Mouse (Mus musculus): ENCODE data around the gene Hist1h2ab. TPM values are rescaled to one million over a fixed set of nuclear protein-coding genes. Genes with fewer than 3 reads are reported as not detected.

The Hist1h2ab gene
- 30.2 TPM for total RNA-seq (2023)

DNA sequence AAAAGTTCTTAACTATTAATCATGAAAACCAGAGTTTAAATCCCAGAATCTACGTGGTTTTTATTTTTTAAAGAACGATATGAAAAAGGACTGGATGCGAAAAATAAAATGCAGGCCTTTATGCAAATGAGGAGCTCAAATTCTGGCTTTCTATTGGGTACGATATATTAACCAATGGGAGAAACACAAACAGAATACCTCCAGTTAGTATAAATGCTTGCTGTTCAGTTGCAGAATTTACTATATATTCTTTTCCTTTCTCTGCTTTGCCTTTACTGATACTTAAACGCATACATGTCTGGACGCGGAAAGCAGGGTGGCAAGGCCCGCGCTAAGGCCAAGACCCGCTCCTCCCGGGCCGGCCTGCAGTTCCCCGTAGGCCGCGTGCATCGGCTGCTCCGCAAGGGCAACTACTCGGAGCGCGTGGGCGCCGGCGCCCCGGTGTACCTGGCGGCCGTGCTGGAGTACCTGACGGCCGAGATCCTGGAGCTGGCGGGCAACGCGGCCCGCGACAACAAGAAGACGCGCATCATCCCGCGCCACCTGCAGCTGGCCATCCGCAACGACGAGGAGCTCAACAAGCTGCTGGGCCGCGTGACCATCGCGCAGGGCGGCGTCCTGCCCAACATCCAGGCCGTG is at the start of gene Hist1h2ab:
Gene Hist1h2ab, plus strand, starts transcription at position 288 of the 639 bp plus-strand sequence.

DNA sequence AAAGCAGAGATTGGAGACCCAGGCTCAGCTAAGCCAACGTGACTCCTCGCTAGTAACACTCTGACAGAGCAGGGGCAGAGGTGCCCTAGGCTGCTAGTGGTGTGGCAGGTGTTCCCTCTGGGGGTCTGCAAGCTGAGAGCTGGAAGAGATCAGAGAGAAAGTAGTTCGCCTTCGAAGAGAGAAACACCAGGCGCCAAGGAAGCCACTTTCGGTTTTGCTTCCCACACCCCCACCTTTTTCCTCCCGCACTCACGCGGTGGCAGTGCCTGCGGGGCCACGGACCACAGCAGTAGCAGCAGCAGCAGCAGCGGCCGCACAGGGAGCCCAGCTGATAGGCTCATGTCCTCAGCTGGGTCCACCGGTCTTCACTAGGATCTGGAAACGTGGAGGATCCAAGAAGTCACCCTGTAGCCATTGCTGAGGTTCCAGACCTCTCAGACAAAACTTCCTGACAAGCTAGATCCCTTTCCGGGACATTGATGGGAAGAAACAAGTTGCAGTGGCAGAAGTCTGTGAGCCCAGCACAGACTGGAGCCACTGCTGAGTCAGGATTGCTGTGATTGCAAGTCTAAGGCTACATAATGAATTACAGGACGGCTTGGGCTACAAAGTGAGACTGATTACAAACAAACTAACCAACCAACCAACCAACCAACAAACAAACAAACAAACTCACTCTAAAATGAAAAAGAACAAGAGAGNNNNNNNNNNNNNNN is 40.4 kb upstream of the Hist1h2ab start, which contains the start of gene Hfe:
Gene Hfe, minus strand, starts transcription at position 481 of the 716 bp plus-strand sequence.

DNA sequence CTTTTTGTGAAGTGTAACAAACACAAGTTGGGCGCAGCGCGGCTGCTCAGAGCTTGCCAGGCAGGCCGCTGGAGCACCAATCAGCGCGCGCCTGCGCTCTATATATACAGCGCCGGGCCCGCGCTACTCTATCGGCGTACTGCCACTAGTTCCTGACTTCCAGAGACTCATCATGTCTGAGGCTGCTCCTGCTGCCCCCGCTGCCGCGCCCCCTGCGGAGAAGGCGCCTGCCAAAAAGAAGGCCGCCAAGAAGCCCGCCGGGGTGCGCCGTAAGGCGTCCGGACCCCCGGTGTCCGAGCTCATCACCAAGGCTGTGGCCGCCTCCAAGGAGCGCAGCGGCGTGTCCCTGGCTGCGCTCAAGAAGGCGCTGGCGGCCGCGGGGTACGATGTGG is 12.3 kb upstream of the Hist1h2ab start, which contains the start of gene Hist1h1c:
Gene Hist1h1c, plus strand, starts transcription at position 132 of the 392 bp plus-strand sequence.

DNA sequence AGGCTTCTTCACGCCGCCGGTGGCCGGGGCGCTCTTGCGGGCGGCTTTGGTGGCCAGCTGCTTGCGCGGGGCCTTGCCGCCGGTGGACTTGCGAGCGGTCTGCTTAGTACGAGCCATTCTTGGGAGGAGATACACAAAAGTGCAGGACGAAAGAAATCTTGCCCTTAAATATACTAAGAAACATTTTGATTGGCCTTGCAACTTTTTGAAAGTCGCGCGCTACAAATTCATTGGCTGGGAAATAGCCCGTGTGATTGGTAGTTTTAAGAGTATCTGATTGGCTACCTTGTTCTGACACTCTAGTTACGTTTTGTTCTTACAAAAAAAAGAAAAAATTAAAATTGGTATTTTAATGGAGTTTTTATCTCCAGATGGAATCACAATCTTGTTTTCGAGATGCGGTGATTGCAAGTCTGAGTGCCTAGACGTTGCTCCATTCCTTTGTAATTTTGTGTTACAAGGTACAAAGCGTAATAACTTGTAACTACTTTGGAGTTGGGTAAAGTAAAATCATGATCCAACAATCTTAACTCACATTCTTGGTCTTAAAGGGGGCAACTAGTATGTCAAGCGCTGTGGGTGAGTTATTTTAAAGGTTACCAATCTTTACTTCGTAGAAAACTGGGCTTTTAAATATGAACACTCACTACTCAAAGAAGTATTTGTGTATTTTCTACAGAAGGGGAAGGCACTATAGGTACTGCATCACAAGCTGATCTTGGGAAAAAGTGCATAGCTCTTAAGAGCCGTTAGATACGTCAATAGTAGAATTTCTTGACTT is 5.4 kb upstream of the Hist1h2ab start, which contains the start of gene Hist1h3c:
Gene Hist1h3c, minus strand, starts transcription at position 222 of the 781 bp plus-strand sequence.

DNA sequence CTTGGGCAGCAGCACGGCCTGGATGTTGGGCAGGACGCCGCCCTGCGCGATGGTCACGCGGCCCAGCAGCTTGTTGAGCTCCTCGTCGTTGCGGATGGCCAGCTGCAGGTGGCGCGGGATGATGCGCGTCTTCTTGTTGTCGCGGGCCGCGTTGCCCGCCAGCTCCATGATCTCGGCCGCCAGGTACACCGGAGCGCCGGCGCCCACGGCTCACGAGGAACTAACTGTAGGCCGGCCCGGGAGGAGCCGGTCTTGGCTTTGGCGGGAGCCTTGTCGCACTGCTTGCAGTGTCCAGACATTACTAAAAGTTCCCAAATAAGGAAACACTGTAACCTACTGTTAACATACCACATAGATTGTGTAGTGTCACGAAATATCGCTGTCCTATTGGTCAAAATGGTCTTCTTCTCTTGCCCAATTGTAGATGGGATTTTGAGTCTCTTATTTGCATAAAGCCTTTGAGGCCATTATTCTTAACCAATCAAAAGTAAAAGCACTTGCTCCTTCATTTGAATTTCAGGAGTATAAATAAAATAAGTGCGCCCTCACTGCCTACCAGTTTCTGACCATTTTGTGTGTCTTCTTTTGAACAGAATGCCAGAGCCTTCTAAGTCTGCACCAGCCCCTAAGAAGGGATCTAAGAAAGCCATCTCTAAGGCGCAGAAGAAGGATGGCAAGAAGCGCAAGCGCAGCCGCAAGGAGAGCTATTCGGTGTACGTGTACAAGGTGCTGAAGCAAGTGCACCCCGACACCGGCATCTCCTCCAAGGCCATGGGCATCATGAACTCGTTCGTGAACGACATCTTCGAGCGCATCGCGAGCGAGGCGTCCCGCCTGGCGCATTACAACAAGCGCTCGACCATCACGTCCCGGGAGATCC is 4.5 kb upstream of the Hist1h2ab start, which contains the start of gene Hist1h2bb:
Gene Hist1h2bb, plus strand, starts transcription at position 534 of the 880 bp plus-strand sequence.

DNA sequence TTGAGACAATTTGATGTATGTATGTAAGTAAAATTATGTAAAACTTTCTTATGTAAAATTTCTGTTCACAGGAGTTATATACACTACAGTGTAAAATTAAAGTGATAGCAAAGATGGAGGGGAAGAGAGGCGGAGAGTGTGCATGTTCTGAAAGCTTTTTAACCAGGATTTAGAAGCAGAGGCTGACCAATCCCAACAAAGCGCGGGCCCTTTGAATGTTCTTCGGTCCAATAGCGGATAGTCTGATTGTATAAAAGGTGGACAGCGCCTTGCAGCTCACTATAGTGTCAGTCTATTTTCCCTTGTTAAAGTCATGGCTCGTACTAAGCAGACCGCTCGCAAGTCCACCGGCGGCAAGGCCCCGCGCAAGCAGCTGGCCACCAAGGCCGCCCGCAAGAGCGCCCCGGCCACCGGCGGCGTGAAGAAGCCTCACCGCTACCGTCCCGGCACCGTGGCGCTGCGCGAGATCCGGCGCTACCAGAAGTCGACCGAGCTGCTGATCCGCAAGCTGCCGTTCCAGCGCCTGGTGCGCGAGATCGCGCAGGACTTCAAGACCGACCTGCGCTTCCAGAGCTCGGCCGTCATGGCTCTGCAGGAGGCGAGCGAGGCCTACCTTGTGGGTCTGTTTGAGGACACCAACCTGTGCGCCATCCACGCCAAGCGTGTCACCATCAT is 1.3 kb downstream of the Hist1h2ab start, which contains the start of gene Hist1h3b:
Gene Hist1h3b, plus strand, starts transcription at position 201 of the 675 bp plus-strand sequence.

DNA sequence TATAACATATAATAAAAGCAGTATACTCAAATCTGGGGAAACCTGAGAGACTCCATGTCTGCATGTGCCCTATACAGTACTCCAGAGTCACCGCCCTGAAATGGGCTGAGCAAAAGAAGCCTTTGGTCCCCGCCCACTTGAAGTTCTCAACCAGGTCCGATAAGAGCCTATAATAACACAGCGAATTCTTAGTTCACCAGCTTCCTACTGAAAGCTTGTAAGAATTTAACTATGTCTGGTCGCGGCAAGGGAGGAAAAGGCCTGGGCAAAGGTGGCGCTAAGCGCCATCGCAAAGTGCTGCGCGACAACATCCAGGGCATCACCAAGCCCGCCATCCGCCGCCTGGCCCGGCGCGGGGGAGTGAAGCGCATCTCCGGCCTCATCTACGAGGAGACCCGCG is 5.9 kb downstream of the Hist1h2ab start, which contains the start of gene Hist1h4b:
Gene Hist1h4b, plus strand, starts transcription at position 224 of the 400 bp plus-strand sequence.

DNA sequence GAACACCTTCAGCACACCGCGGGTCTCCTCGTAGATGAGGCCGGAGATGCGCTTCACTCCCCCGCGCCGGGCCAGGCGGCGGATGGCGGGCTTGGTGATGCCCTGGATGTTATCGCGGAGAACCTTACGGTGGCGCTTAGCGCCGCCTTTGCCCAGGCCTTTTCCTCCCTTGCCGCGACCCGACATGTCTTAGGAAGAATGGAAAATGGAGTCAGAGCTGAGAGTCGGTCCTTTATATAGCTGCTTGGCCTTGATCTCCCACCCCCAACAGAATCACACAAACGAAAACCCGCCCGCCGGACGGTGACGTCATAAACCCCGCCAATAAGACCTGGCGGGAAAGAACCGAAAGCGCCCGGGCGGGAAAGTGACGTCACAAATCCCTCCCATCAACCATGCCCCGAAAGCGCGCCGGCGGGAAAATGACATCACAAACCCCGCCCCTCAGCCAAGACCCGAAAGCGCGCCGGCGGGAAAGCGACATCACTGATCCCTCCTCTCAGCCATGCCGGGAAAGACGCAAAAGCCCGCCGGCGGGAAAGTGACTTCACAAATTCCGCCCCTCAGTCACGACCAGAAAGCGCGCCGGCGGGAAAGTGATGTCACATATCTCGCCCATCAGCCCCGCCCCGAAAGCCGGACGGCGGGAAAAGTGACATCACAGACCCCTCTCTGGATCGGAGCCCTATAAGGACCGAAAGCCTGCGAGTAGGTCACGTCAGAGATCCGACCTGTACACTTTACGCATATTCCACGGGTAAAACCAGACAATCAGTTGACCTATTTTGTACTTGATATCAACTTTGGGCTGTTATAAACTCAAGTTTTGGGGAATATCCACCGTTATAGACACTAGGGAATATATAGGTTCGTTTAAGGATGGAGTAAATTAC is 10.3 kb downstream of the Hist1h2ab start, which contains the start of gene Hist1h4a:
Gene Hist1h4a, minus strand, starts transcription at position 259 of the 893 bp plus-strand sequence.

DNA sequence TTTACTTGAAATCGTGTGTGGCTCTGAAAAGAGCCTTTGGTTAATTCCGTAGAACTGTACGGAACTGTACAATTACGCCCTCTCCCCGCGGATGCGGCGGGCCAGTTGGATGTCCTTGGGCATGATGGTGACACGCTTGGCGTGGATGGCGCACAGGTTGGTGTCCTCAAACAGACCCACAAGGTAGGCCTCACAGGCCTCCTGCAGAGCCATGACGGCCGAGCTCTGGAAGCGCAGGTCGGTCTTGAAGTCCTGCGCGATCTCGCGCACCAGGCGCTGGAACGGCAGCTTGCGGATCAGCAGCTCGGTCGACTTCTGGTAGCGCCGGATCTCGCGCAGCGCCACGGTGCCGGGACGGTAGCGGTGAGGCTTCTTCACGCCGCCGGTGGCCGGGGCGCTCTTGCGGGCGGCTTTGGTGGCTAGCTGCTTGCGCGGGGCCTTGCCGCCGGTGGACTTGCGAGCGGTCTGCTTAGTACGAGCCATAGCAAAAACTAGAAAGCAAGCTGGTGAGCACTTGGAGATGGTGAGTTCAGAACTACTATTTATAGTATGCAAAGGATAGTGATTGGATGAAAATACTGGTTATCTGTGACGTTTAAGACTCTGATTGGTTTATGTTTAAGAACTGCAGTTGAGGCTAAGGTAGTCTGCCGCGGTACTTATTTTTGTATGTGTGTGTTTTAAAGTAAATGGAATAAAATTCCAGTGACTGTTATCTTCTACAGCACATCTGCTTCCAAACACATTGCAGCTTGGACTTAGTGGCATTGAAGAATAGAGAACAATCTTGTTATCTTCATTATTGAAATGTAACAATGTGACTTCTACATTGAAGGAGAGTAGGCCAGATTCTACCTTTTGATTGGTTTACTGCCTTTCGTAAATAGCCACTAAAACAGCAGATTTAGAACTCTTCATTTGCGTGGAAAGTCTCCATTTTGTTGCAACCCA is 11.2 kb downstream of the Hist1h2ab start, which contains the start of gene Hist1h3a:
Gene Hist1h3a, minus strand, starts transcription at position 516 of the 951 bp plus-strand sequence.

DNA sequence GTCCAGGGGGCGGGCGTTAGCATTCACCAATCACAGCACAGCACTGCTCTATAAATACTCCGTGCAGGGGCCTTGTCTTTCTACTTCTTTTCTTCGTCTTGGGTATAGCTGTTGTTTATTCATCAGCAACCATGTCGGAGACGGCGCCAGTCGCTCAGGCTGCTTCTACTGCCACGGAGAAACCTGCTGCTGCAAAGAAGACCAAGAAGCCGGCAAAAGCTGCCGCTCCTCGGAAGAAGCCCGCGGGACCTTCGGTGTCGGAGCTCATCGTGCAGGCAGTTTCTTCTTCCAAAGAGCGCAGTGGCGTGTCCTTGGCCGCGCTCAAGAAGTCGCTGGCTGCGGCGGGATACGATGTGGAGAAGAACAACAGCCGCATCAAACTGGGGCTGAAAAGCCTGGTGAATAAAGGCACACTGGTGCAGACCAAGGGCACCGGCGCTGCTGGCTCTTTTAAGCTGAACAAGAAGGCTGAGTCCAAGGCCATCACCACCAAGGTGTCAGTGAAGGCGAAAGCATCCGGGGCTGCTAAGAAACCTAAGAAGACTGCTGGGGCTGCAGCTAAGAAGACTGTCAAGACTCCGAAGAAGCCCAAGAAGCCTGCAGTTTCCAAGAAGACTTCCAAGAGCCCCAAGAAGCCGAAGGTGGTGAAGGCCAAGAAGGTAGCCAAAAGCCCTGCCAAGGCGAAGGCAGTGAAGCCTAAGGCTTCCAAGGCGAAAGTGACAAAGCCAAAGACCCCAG is 12.8 kb downstream of the Hist1h2ab start, which contains the start of gene Hist1h1a:
Gene Hist1h1a, plus strand, starts transcription at position 81 of the 738 bp plus-strand sequence.

DNA sequence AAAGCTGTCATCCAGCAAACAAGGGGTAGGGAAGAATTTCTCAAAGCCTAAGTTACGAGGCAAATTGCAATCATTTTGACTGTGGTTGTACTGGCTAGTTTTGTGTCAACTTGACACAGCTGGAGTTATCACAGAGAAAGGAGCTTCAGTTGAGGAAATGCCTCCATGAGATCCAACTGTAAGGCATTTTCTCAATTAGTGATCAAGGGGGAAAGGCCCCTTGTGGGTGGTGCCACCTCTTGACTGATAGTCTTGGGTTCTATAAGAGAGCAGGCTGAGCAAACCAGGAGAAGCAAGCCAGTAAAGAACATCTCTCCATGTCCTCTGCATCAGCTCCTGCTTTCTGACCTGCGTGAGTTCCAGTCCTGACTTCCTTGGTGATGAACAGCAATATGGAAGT is 18.7 kb downstream of the Hist1h2ab start, which contains the start of gene Trim38:
Gene Trim38, plus strand, starts transcription at position 301 of the 400 bp plus-strand sequence.

Other genes starting within 250 kb of the Hist1h2ab start
- 147 TPM for gene Hist1h4h, start 220.1 kb upstream of the Hist1h2ab start, total RNA-seq (2023)
- gene Hist1h2af, start 217.2 kb upstream of the Hist1h2ab start, total RNA-seq (2023) = 24.7 TPM
- 2.3 TPM for gene Hist1h3g, start 215.7 kb upstream of the Hist1h2ab start, total RNA-seq (2023)
- gene Hist1h2bh, start 207.7 kb upstream of the Hist1h2ab start, total RNA-seq (2023) = 5.5 TPM
- gene Hist1h3f, start 207.1 kb upstream of the Hist1h2ab start, total RNA-seq (2023) = 48.1 TPM
- 42.3 TPM for gene Hist1h4f, start 199.5 kb upstream of the Hist1h2ab start, total RNA-seq (2023)
- gene Hist1h1d, start 197.9 kb upstream of the Hist1h2ab start, total RNA-seq (2023) = 5.2 TPM
- gene Hist1h3e, start 188.8 kb upstream of the Hist1h2ab start, total RNA-seq (2023) = 91.9 TPM
- 7.8 TPM for gene Hist1h2ae, start 179.9 kb upstream of the Hist1h2ab start, total RNA-seq (2023)
- 110 TPM for gene Hist1h2bg, start 179.7 kb upstream of the Hist1h2ab start, total RNA-seq (2023)
- gene Hist1h2bf, start 176.9 kb upstream of the Hist1h2ab start, total RNA-seq (2023) = 40.8 TPM
- 3.8 TPM for gene Hist1h2ad, start 176.7 kb upstream of the Hist1h2ab start, total RNA-seq (2023)
- 3.4 TPM for gene Hist1h3d, start 175.4 kb upstream of the Hist1h2ab start, total RNA-seq (2023)
- gene Hist1h4d, start 169.5 kb upstream of the Hist1h2ab start, total RNA-seq (2023) = 86.8 TPM
- gene Hist1h2be, start 130.0 kb upstream of the Hist1h2ab start, total RNA-seq (2023) = 8.4 TPM
- 82.2 TPM for gene Hist1h1e, start 128.6 kb upstream of the Hist1h2ab start, total RNA-seq (2023)
- 3.4 TPM for gene Hist1h2ac, start 67.2 kb upstream of the Hist1h2ab start, total RNA-seq (2023)
- gene Hist1h2bc, start 66.9 kb upstream of the Hist1h2ab start, total RNA-seq (2023) = 5.1 TPM
- not detected for gene Hist1h1t, start 55.3 kb upstream of the Hist1h2ab start, total RNA-seq (2023)
- gene Hist1h4c, start 52.7 kb upstream of the Hist1h2ab start, total RNA-seq (2023) = 75.4 TPM
- 1.5 TPM for gene Hfe, start 40.3 kb upstream of the Hist1h2ab start, total RNA-seq (2023)
- gene Hist1h1c, start 12.3 kb upstream of the Hist1h2ab start, total RNA-seq (2023) = 504 TPM
- gene Hist1h3c, start 5.5 kb upstream of the Hist1h2ab start, total RNA-seq (2023) = 5.8 TPM
- gene Hist1h2bb, start 4.4 kb upstream of the Hist1h2ab start, total RNA-seq (2023) = 23.9 TPM
- gene Hist1h3b, start 1.1 kb downstream of the Hist1h2ab start, total RNA-seq (2023) = 33.8 TPM
- 27.7 TPM for gene Hist1h4b, start 5.9 kb downstream of the Hist1h2ab start, total RNA-seq (2023)
- gene Hist1h4a, start 10.1 kb downstream of the Hist1h2ab start, total RNA-seq (2023) = 63.7 TPM
- gene Hist1h3a, start 11.3 kb downstream of the Hist1h2ab start, total RNA-seq (2023) = 96.6 TPM
- gene Hist1h1a, start 12.5 kb downstream of the Hist1h2ab start, total RNA-seq (2023) = 18.2 TPM
- not detected for gene Trim38, start 18.8 kb downstream of the Hist1h2ab start, total RNA-seq (2023)
- not detected for gene Slc17a2, start 55.9 kb downstream of the Hist1h2ab start, total RNA-seq (2023)
- gene Slc17a3, start 88.3 kb downstream of the Hist1h2ab start, total RNA-seq (2023) = not detected
- not detected for gene Slc17a1, start 116.6 kb downstream of the Hist1h2ab start, total RNA-seq (2023)
- not detected for gene Slc17a4, start 163.9 kb downstream of the Hist1h2ab start, total RNA-seq (2023)
- not detected for gene Hist1h2ba, start 183.0 kb downstream of the Hist1h2ab start, total RNA-seq (2023)
- gene Hist1h2aa, start 183.3 kb downstream of the Hist1h2ab start, total RNA-seq (2023) = not detected
- not detected for gene Scgn, start 240.1 kb downstream of the Hist1h2ab start, total RNA-seq (2023)

Data from CD4-positive naive resting alpha-beta T cell, adult 76 days (primary cell).